Mouse (Mus musculus): ENCODE measurements around the gene Lrrc75a. TPM values are rescaled to one million over a fixed set of nuclear protein-coding genes. Genes with fewer than 3 reads are reported as not detected.

The Lrrc75a gene
- polyA plus RNA-seq, 1 experiment from 2014 or later = 20.6 TPM

GRCm38 (mm10) chr11:62583031-62583430, 65.3 kb downstream of the Lrrc75a start:
- DNase-seq (ENCODE audit: low spot score) (no peak), ATAC-seq (ENCODE audit: insufficient number of reproducible peaks, low FRiP score, low TSS enrichment, low read depth) (no peak)
- Histone ChIP-seq H3K36me3 (ENCODE audit: control insufficient read depth, insufficient read depth, low read length) (no peaks in the 10 kb centered on the region), H3K4me1 (ENCODE audit: control insufficient read depth, insufficient read depth, low read length) (no peaks in the 10 kb centered on the region), H3K27ac (replicated peaks; ENCODE audit: low read depth, low read length) (no peak overlapping the region), H3K27me3 (ENCODE audit: control insufficient read depth, insufficient read depth, low read length) (no peaks in the 10 kb centered on the region), H3K4me3 (ENCODE audit: low read depth, low read length) (no peak overlapping the region), H3K9me3 (ENCODE audit: control insufficient read depth, low read length) (no peaks in the 10 kb centered on the region), H3K9ac (ENCODE audit: low read length) (no peak overlapping the region), H3K4me2 (ENCODE audit: low read depth, severe bottlenecking) (no peak overlapping the region)
- 87% methylated on average over 6 of the region's 6 CpGs for WGBS

GRCm38 (mm10) chr11:62576530-62577152, 71.7 kb downstream of the Lrrc75a start:
- Histone ChIP-seq H3K27ac (replicated peaks; ENCODE audit: low read depth, low read length) (no peak overlapping the region), H3K27me3 (ENCODE audit: control insufficient read depth, insufficient read depth, low read length) (0 out of 2 replicates have a peak, but pooled peaks cover 4% of the 10 kb centered on the region), H3K36me3 (ENCODE audit: control insufficient read depth, insufficient read depth, low read length) (no peaks in the 10 kb centered on the region), H3K4me3 (ENCODE audit: low read depth, low read length) (no peak overlapping the region), H3K4me2 (ENCODE audit: low read depth, severe bottlenecking) (no peak overlapping the region), H3K9me3 (ENCODE audit: control insufficient read depth, low read length) (no peaks in the 10 kb centered on the region), H3K4me1 (ENCODE audit: control insufficient read depth, insufficient read depth, low read length) (no peaks in the 10 kb centered on the region), H3K9ac (ENCODE audit: low read length) (no peak overlapping the region)
- ATAC-seq (ENCODE audit: insufficient number of reproducible peaks, low FRiP score, low TSS enrichment, low read depth) (no peak), DNase-seq (ENCODE audit: low spot score) (no peak)
- WGBS = 64% methylated on average over 16 of the region's 16 CpGs

GRCm38 (mm10) chr11:62575659-62576438, 72.5 kb downstream of the Lrrc75a start:
- H3K36me3 ChIP-seq (ENCODE audit: control insufficient read depth, insufficient read depth, low read length) = no peaks in the 10 kb centered on the region
- H3K4me2 ChIP-seq (ENCODE audit: low read depth, severe bottlenecking) = peak overlapping the region; percentile 94
- 0 out of 2 replicates have a peak, but pooled peaks cover 4% of the 10 kb centered on the region for H3K27me3 ChIP-seq (ENCODE audit: control insufficient read depth, insufficient read depth, low read length)
- ATAC-seq (ENCODE audit: insufficient number of reproducible peaks, low FRiP score, low TSS enrichment, low read depth) (peak; percentile 26; the same call in 1 of the 2 replicates), DNase-seq (ENCODE audit: low spot score) (peak; percentile 44)
- H3K27ac ChIP-seq (replicated peaks; ENCODE audit: low read depth, low read length) = no peak overlapping the region
- 7% methylated on average over 27 of the region's 27 CpGs for WGBS
- H3K9me3 ChIP-seq (ENCODE audit: control insufficient read depth, low read length) = no peaks in the 10 kb centered on the region
- peak overlapping the region; percentile 38; the same call in 1 of the 2 replicates for H3K9ac ChIP-seq (ENCODE audit: low read length)
- H3K4me3 ChIP-seq (ENCODE audit: low read depth, low read length) = peak overlapping the region; percentile 42
- H3K4me1 ChIP-seq (ENCODE audit: control insufficient read depth, insufficient read depth, low read length) = no peaks in the 10 kb centered on the region

- H3K4me2 ChIP-seq (ENCODE audit: low read depth, severe bottlenecking) = peak overlapping the region; percentile 94
- peak overlapping the region; percentile 42 for H3K4me3 ChIP-seq (ENCODE audit: low read depth, low read length)
- peak; percentile 39; the same call in 1 of the 2 replicates for ATAC-seq (ENCODE audit: insufficient number of reproducible peaks, low FRiP score, low TSS enrichment, low read depth)
- DNase-seq (ENCODE audit: low spot score) = peak; percentile 96
- H3K27ac ChIP-seq (replicated peaks; ENCODE audit: low read depth, low read length) = no peak overlapping the region
- H3K4me1 ChIP-seq (ENCODE audit: control insufficient read depth, insufficient read depth, low read length) = no peaks in the 10 kb centered on the region
- 1% methylated on average over 9 of the region's 9 CpGs for WGBS
- 0 out of 2 replicates have a peak, but pooled peaks cover 4% of the 10 kb centered on the region for H3K27me3 ChIP-seq (ENCODE audit: control insufficient read depth, insufficient read depth, low read length)
- no peak overlapping the region for H3K9ac ChIP-seq (ENCODE audit: low read length)
- H3K9me3 ChIP-seq (ENCODE audit: control insufficient read depth, low read length) = no peaks in the 10 kb centered on the region
- no peaks in the 10 kb centered on the region for H3K36me3 ChIP-seq (ENCODE audit: control insufficient read depth, insufficient read depth, low read length)
Measured at GRCm38 (mm10) chr11:62575297-62575658, 73.0 kb downstream of the Lrrc75a start.

- no peaks in the 10 kb centered on the region for H3K9me3 ChIP-seq (ENCODE audit: control insufficient read depth, low read length)
- no peak overlapping the region for H3K9ac ChIP-seq (ENCODE audit: low read length)
- 0 out of 2 replicates have a peak, but pooled peaks cover 4% of the 10 kb centered on the region for H3K27me3 ChIP-seq (ENCODE audit: control insufficient read depth, insufficient read depth, low read length)
- no peak overlapping the region for H3K4me2 ChIP-seq (ENCODE audit: low read depth, severe bottlenecking)
- DNase-seq (ENCODE audit: low spot score) (no peak), ATAC-seq (ENCODE audit: insufficient number of reproducible peaks, low FRiP score, low TSS enrichment, low read depth) (no peak)
- H3K4me1 ChIP-seq (ENCODE audit: control insufficient read depth, insufficient read depth, low read length) = no peaks in the 10 kb centered on the region
- 80% methylated on average over 4 of the region's 4 CpGs for WGBS
- H3K36me3 ChIP-seq (ENCODE audit: control insufficient read depth, insufficient read depth, low read length) = no peaks in the 10 kb centered on the region
- no peak overlapping the region for H3K4me3 ChIP-seq (ENCODE audit: low read depth, low read length)
- no peak overlapping the region for H3K27ac ChIP-seq (replicated peaks; ENCODE audit: low read depth, low read length)
Measured at GRCm38 (mm10) chr11:62574703-62575085, 73.6 kb downstream of the Lrrc75a start.

- no peak for ATAC-seq (ENCODE audit: insufficient number of reproducible peaks, low FRiP score, low TSS enrichment, low read depth)
- H3K9me3 ChIP-seq (ENCODE audit: control insufficient read depth, low read length) = no peaks in the 10 kb centered on the region
- H3K4me2 ChIP-seq (ENCODE audit: low read depth, severe bottlenecking) = peak within 1 kb of the TSS; percentile 94
- H3K27me3 ChIP-seq (ENCODE audit: control insufficient read depth, insufficient read depth, low read length) = 0 out of 2 replicates have a peak, but pooled peaks cover 4% of the 10 kb centered on the region
- H3K9ac ChIP-seq (ENCODE audit: low read length) = no peak within 1 kb of the TSS
- H3K27ac ChIP-seq (replicated peaks; ENCODE audit: low read depth, low read length) = no peak within 1 kb of the TSS
- peak within 1 kb of the TSS; percentile 42; the same call in 1 of the 2 replicates for H3K4me3 ChIP-seq (ENCODE audit: low read depth, low read length)
- no peaks in the 10 kb centered on the region for H3K4me1 ChIP-seq (ENCODE audit: control insufficient read depth, insufficient read depth, low read length)
- H3K36me3 ChIP-seq (ENCODE audit: control insufficient read depth, insufficient read depth, low read length) = no peaks in the 10 kb centered on the region
- WGBS = 76% methylated on average over 6 of the region's 6 CpGs
- no peak for DNase-seq (ENCODE audit: low spot score)
Measured at GRCm38 (mm10) chr11:62573959-62574702, 74.2 kb downstream of the Lrrc75a start, which contains the start of gene Trpv2. Gene Trpv2 (plus strand): TSS chr11:62574486.

- H3K4me3 ChIP-seq (ENCODE audit: low read depth, low read length) = no peak overlapping the region
- ATAC-seq (ENCODE audit: insufficient number of reproducible peaks, low FRiP score, low TSS enrichment, low read depth) = no peak
- H3K9me3 ChIP-seq (ENCODE audit: control insufficient read depth, low read length) = no peaks in the 10 kb centered on the region
- H3K9ac ChIP-seq (ENCODE audit: low read length) = no peak overlapping the region
- no peak for DNase-seq (ENCODE audit: low spot score)
- H3K4me1 ChIP-seq (ENCODE audit: control insufficient read depth, insufficient read depth, low read length) = no peaks in the 10 kb centered on the region
- no peak overlapping the region for H3K4me2 ChIP-seq (ENCODE audit: low read depth, severe bottlenecking)
- H3K27ac ChIP-seq (replicated peaks; ENCODE audit: low read depth, low read length) = no peak overlapping the region
- WGBS = 75% methylated on average over 3 of the region's 3 CpGs
- no peaks in the 10 kb centered on the region for H3K27me3 ChIP-seq (ENCODE audit: control insufficient read depth, insufficient read depth, low read length)
- no peaks in the 10 kb centered on the region for H3K36me3 ChIP-seq (ENCODE audit: control insufficient read depth, insufficient read depth, low read length)
Measured at GRCm38 (mm10) chr11:62568300-62568699, 80.0 kb downstream of the Lrrc75a start.

- 70% methylated on average over 1 of the region's 1 CpGs for WGBS
- no peaks in the 10 kb centered on the region for H3K27me3 ChIP-seq (ENCODE audit: control insufficient read depth, insufficient read depth, low read length)
- no peak for DNase-seq (ENCODE audit: low spot score)
- H3K4me1 ChIP-seq (ENCODE audit: control insufficient read depth, insufficient read depth, low read length) = no peaks in the 10 kb centered on the region
- ATAC-seq (ENCODE audit: insufficient number of reproducible peaks, low FRiP score, low TSS enrichment, low read depth) = no peak
- no peak overlapping the region for H3K4me2 ChIP-seq (ENCODE audit: low read depth, severe bottlenecking)
- no peak overlapping the region for H3K4me3 ChIP-seq (ENCODE audit: low read depth, low read length)
- no peaks in the 10 kb centered on the region for H3K9me3 ChIP-seq (ENCODE audit: control insufficient read depth, low read length)
- no peak overlapping the region for H3K9ac ChIP-seq (ENCODE audit: low read length)
- no peaks in the 10 kb centered on the region for H3K36me3 ChIP-seq (ENCODE audit: control insufficient read depth, insufficient read depth, low read length)
- H3K27ac ChIP-seq (replicated peaks; ENCODE audit: low read depth, low read length) = no peak overlapping the region
Measured at GRCm38 (mm10) chr11:62566211-62566610, 82.1 kb downstream of the Lrrc75a start.
